Mouse (Mus musculus) small intestine, adult 2 months (tissue): ENCODE results near the gene 2810459M11Rik. TPM values are rescaled to one million over a fixed set of nuclear protein-coding genes. Genes with fewer than 3 reads are reported as not detected.

Experiments used
- H3K27ac ChIP-seq: fragments of 200-500 bp; 2 replicates; pipeline ENCODE4 v1.5.1; 2012; ENCODE audit warnings: low read depth, low read length, control low read depth, inconsistent platforms; ENCODE audit not compliant: insufficient read depth
- H3K27me3 ChIP-seq: fragments of 200-500 bp; 2 replicates; pipeline ENCODE4 v1.6.1; 2012; ENCODE audit warnings: mild to moderate bottlenecking, moderate library complexity, low read length, inconsistent platforms; ENCODE audit not compliant: control insufficient read depth, insufficient read depth
- H3K36me3 ChIP-seq: fragments of 200-500 bp; 2 replicates; pipeline ENCODE4 v1.6.1; 2012; ENCODE audit warnings: mild to moderate bottlenecking, low read length, control low read depth, inconsistent platforms; ENCODE audit not compliant: control insufficient read depth, insufficient read depth
- H3K4me1 ChIP-seq: fragments of 200-500 bp; 2 replicates; pipeline ENCODE4 v1.6.1; 2012; ENCODE audit warnings: low read length, inconsistent platforms, mixed read lengths; ENCODE audit not compliant: control insufficient read depth, insufficient read depth, insufficient read length
- H3K4me3 ChIP-seq: fragments of 200-500 bp; 2 replicates; pipeline ENCODE4 v1.5.1; 2012; ENCODE audit warnings: low read depth, mild to moderate bottlenecking, control low read depth, inconsistent platforms, low read length, moderate library complexity
- CTCF ChIP-seq: fragments of 200-500 bp; IDR thresholded peaks from 2 replicates; pipeline ENCODE4 v1.5.1; 2012; ENCODE audit warnings: low read depth, mild to moderate bottlenecking, control low read depth, inconsistent platforms, low read length, moderate library complexity, mixed read lengths; ENCODE audit not compliant: insufficient replicate concordance, insufficient read length; ENCODE audit errors: extremely low read depth
- POLR2A ChIP-seq: fragments of 200-500 bp; IDR thresholded peaks from 2 replicates; pipeline ENCODE4 v1.6.1; 2012; ENCODE audit warnings: low read depth, mild to moderate bottlenecking, control low read depth, inconsistent platforms, low read length, moderate library complexity
- WGBS: fragments of 180-500 bp; shearing (Covaris S2); methylation state at CpG from one replicate; pipeline ENCODE4 v1.1.7; 2018; 5-methylcytosine and 5-hydroxymethylcytosine counted together
- polyA plus RNA-seq: library from polyadenylated mRNA; depleted of rRNA; stranded (reverse); fragments of >200 nt; gene quantifications from 2 replicates; pipeline ENCODE4 v1.2.3, GENCODE M21; 2012; rRNA removed

Gene 2810459M11Rik
- 9.4 and 13.8 TPM in 2 replicates for polyA plus RNA-seq

- Histone ChIP-seq H3K4me1 (peaks cover 5% of the 10 kb centered on the region), H3K27me3 (no peaks in the 10 kb centered on the region), H3K27ac (peak within 1 kb of the TSS; percentile 66), H3K36me3 (peaks cover 8% of the 10 kb centered on the region), H3K4me3 (peak within 1 kb of the TSS; percentile 83)
- WGBS = under 1% methylated on average over 99 of the region's 110 CpGs
- TF ChIP-seq CTCF (no peak), POLR2A (no peak)
Measured at GRCm38 (mm10) chr1:86045848-86046805, at the start of gene 2810459M11Rik. 2810459M11Rik (plus strand) TSS chr1:86045863.

DNA sequence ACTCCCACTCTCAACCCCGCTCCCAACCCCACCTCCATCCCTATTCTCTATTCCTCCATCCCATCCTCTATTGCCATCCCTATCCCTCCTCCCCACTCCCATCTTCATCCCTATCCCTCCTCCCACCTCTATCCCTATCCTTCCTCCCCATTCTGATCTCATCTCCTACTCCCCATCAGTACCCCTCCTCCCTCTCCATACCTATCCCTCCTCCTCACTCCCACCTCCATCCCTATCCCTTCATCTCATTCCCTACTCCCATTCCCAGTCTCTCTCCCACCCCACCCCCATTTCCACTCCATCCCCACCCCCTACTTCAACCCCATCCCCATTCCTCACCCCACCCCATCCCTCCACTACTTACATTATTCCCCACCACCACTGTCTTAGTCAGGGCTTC lies 48.4 kb upstream of the 2810459M11Rik start:
- no peak for TF ChIP-seq CTCF
- TF ChIP-seq POLR2A = no peak
- 100% methylated on average over 1 of the region's 1 CpGs for WGBS
- no peak overlapping the region for H3K27ac ChIP-seq
- no peaks in the 10 kb centered on the region for H3K36me3 ChIP-seq
- H3K4me3 ChIP-seq = no peak overlapping the region
- H3K27me3 ChIP-seq = no peaks in the 10 kb centered on the region
- peaks cover 2% of the 10 kb centered on the region; the same call in 1 of the 2 replicates for H3K4me1 ChIP-seq

DNA sequence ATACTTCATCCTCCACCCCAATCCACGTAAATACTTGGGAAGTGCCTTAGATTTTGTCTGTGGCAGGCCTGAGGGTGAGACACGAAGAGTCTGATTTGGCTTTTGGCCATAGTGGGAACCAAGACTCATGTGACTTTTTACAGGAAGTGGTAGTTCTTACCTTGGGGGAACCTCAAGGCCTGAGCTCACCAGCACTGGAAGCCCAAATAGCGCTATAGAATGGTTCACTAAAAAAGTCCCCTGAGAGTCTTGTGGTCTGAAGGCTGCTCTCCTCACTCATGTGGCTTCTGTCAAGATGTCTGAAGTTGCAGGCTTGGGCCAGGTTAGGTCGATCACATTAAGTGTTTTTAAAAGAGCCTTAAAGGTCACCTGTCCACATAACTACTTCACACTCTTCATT lies 47.7 kb upstream of the 2810459M11Rik start:
- TF ChIP-seq POLR2A (no peak), CTCF (no peak)
- Histone ChIP-seq H3K4me3 (no peak overlapping the region), H3K36me3 (no peaks in the 10 kb centered on the region), H3K27me3 (no peaks in the 10 kb centered on the region), H3K4me1 (peaks cover 2% of the 10 kb centered on the region; the same call in 1 of the 2 replicates), H3K27ac (no peak overlapping the region)
- WGBS = 81% methylated on average over 4 of the region's 4 CpGs

GRCm38 (mm10) chr1:85999853-86000570 lies 45.7 kb upstream of the 2810459M11Rik start:
- Histone ChIP-seq H3K27ac (no peak overlapping the region), H3K36me3 (no peaks in the 10 kb centered on the region), H3K4me1 (peaks cover 2% of the 10 kb centered on the region; the same call in 1 of the 2 replicates), H3K4me3 (no peak overlapping the region), H3K27me3 (no peaks in the 10 kb centered on the region)
- TF ChIP-seq CTCF (no peak), POLR2A (no peak)
- WGBS = 43% methylated on average over 18 of the region's 18 CpGs

DNA sequence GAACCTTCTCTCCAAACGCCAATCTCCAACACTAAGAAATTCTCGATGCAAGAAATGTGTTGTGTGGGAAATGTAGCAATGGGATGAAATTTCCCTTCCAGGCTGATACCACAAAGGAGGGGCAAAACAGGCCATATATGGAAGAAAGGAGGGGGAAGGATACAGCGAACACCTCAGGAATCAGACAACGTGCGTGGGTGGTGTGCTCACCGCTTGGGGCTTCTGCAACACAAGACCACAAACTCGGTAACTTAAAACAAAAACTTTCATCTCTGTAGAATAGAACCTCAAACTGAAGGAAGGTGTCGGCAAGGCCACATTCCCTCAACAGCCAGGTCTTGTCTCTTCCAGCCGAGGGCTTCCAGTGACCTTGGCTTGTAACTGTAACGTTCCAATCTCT lies 40.1 kb upstream of the 2810459M11Rik start:
- Histone ChIP-seq H3K27me3 (no peaks in the 10 kb centered on the region), H3K27ac (no peak overlapping the region), H3K4me1 (peaks cover 3% of the 10 kb centered on the region; the same call in 1 of the 2 replicates), H3K4me3 (no peak overlapping the region), H3K36me3 (no peaks in the 10 kb centered on the region)
- WGBS = 83% methylated on average over 10 of the region's 10 CpGs
- TF ChIP-seq POLR2A = no peak
- no peak for TF ChIP-seq CTCF

GRCm38 (mm10) chr1:86006040-86006439 lies 39.6 kb upstream of the 2810459M11Rik start:
- TF ChIP-seq CTCF (no peak), POLR2A (no peak)
- 86% methylated on average over 6 of the region's 6 CpGs for WGBS
- H3K27me3 ChIP-seq = no peaks in the 10 kb centered on the region
- no peak overlapping the region for H3K4me3 ChIP-seq
- H3K27ac ChIP-seq = no peak overlapping the region
- no peaks in the 10 kb centered on the region for H3K36me3 ChIP-seq
- peaks cover 3% of the 10 kb centered on the region; the same call in 1 of the 2 replicates for H3K4me1 ChIP-seq
